In genomic region chr4:142060455-142061378, GRCm38 (mm10) we compare ENCODE assay signal across 8 mouse cellular contexts. TPM values are rescaled to one million over a fixed set of nuclear protein-coding genes. Genes with fewer than 3 reads are reported as not detected.
DNase-seq lines count a peak whose midpoint lies in the region; ATAC-seq and TF ChIP-seq lines count a peak whose summit lies in the region.

No protein-coding gene starts in this region.

- TF ChIP-seq POLR2A in ES-Bruce4 (IDR thresholded peaks at IDR 0.05; ENCODE audit: insufficient read depth, low read length), result no peak

- no peak for TF ChIP-seq CTCF in ES-Bruce4 (IDR thresholded peaks at IDR 0.05; ENCODE audit: low read depth, low read length)
- no peak for TF ChIP-seq CTCF in hindbrain, postnatal 0 days (IDR thresholded peaks at IDR 0.05; ENCODE audit: low read depth)

- TF ChIP-seq EP300 in ES-Bruce4 (IDR thresholded peaks at IDR 0.05; ENCODE audit: insufficient read depth, low read depth, low read length), result peak; percentile 43; the same call in 1 of the 2 replicates

- no peaks in the 10 kb centered on the region for H3K27me3 ChIP-seq in ES-Bruce4 (ENCODE audit: control insufficient read depth, insufficient read depth, low read length, poor library complexity, severe bottlenecking)
- H3K27me3 ChIP-seq in embryonic facial prominence, embryonic 15.5 days, result no peaks in the 10 kb centered on the region
- H3K27me3 ChIP-seq in hindbrain, postnatal 0 days (ENCODE audit: insufficient read depth, low read length), result no peaks in the 10 kb centered on the region
- H3K27me3 ChIP-seq in neural tube, embryonic 15.5 days (replicated peaks), result no peaks in the 10 kb centered on the region

- peak overlapping the region; percentile 63 for H3K27ac ChIP-seq in ES-Bruce4 (ENCODE audit: insufficient read depth, low read length)
- 0 out of 2 replicates have a peak overlapping the region, but pooled peaks have one; percentile 1 for H3K27ac ChIP-seq in embryonic facial prominence, embryonic 15.5 days (replicated peaks)
- H3K27ac ChIP-seq in hindbrain, postnatal 0 days, result peak overlapping the region; percentile 57; the same call in 1 of the 2 replicates
- no peak overlapping the region for H3K27ac ChIP-seq in neural tube, embryonic 15.5 days (replicated peaks)

- no peak overlapping the region for H3K4me2 ChIP-seq in embryonic facial prominence, embryonic 15.5 days (replicated peaks)
- no peak overlapping the region for H3K4me2 ChIP-seq in hindbrain, postnatal 0 days (ENCODE audit: low read depth, low read length)
- no peak overlapping the region for H3K4me2 ChIP-seq in neural tube, embryonic 15.5 days

- no peak overlapping the region for H3K4me3 ChIP-seq in ES-Bruce4 (ENCODE audit: low read depth, low read length)
- H3K4me3 ChIP-seq in embryonic facial prominence, embryonic 15.5 days (replicated peaks), result no peak overlapping the region
- no peak overlapping the region for H3K4me3 ChIP-seq in hindbrain, postnatal 0 days (ENCODE audit: low read length)
- H3K4me3 ChIP-seq in neural tube, embryonic 15.5 days (replicated peaks), result no peak overlapping the region

- ATAC-seq in embryonic facial prominence, embryonic 15.5 days (ENCODE audit: insufficient number of reproducible peaks, low FRiP score, low TSS enrichment, low read depth), result no peak
- peak; percentile 76 for ATAC-seq in hindbrain, postnatal 0 days
- no peak for ATAC-seq in neural tube, embryonic 15.5 days (ENCODE audit: low FRiP score)

- peaks cover 25% of the 10 kb centered on the region for H3K4me1 ChIP-seq in ES-Bruce4 (ENCODE audit: control insufficient read depth, insufficient read depth, low read length)
- H3K4me1 ChIP-seq in embryonic facial prominence, embryonic 15.5 days, result peaks cover 30% of the 10 kb centered on the region
- peaks cover 7% of the 10 kb centered on the region; the same call in 1 of the 2 replicates for H3K4me1 ChIP-seq in hindbrain, postnatal 0 days (ENCODE audit: insufficient read depth, low read length)
- peaks cover 19% of the 10 kb centered on the region for H3K4me1 ChIP-seq in neural tube, embryonic 15.5 days

- peak; percentile 25 for DNase-seq in adrenal gland, postnatal 25 days
- no peak for DNase-seq in adrenal gland, adult 8-10 months
- peak; percentile 86 for DNase-seq in hindbrain, postnatal 0 days (ENCODE audit: low spot score)
- no peak for DNase-seq in thymus, postnatal 4 days
- no peak for DNase-seq in urinary bladder, postnatal 4 days (ENCODE audit: low spot score in 2 of 2)

- 63% methylated on average over 18 of the region's 18 CpGs for WGBS in embryonic facial prominence, embryonic 15.5 days
- WGBS in hindbrain, postnatal 0 days, result 56% methylated on average over 18 of the region's 18 CpGs
- 39% methylated on average over 18 of the region's 18 CpGs for WGBS in neural tube, embryonic 15.5 days

- H3K9me3 ChIP-seq in ES-Bruce4 (replicated peaks; ENCODE audit: control insufficient read depth, insufficient read depth, low read length, poor library complexity, severe bottlenecking), result no peaks in the 10 kb centered on the region
- no peaks in the 10 kb centered on the region for H3K9me3 ChIP-seq in embryonic facial prominence, embryonic 15.5 days (replicated peaks)
- no peaks in the 10 kb centered on the region for H3K9me3 ChIP-seq in hindbrain, postnatal 0 days (ENCODE audit: low read length)
- no peaks in the 10 kb centered on the region for H3K9me3 ChIP-seq in neural tube, embryonic 15.5 days (replicated peaks)

- no peaks in the 10 kb centered on the region for H3K36me3 ChIP-seq in ES-Bruce4 (ENCODE audit: control insufficient read depth, insufficient read depth, low read length, poor library complexity, severe bottlenecking)
- no peaks in the 10 kb centered on the region for H3K36me3 ChIP-seq in embryonic facial prominence, embryonic 15.5 days
- H3K36me3 ChIP-seq in hindbrain, postnatal 0 days (ENCODE audit: insufficient read depth, low read length), result no peaks in the 10 kb centered on the region
- H3K36me3 ChIP-seq in neural tube, embryonic 15.5 days, result no peaks in the 10 kb centered on the region

- no peak overlapping the region for H3K9ac ChIP-seq in ES-Bruce4 (ENCODE audit: low read depth, poor library complexity, severe bottlenecking)
- no peak overlapping the region for H3K9ac ChIP-seq in embryonic facial prominence, embryonic 15.5 days
- H3K9ac ChIP-seq in hindbrain, postnatal 0 days (replicated peaks; ENCODE audit: low read length), result no peak overlapping the region
- no peak overlapping the region for H3K9ac ChIP-seq in neural tube, embryonic 15.5 days (replicated peaks)

RNA-seq across cellular contexts. Expression of gene Tmem51, which starts 23.4 kb away (rescaled TPM):
- total RNA-seq in adrenal gland, postnatal 25 days (2021), result 1.8 and 5.2 TPM in 2 replicates
- 1 to 10 TPM; 3.6 to 5.7 (median 4.7) TPM for total RNA-seq in adrenal gland, adult 8-10 months (2022)
- 16.8 and 18.9 TPM in 2 replicates for polyA plus RNA-seq in ES-Bruce4 (2011; ENCODE audit: insufficient read depth, insufficient read length, low read depth, missing spikeins)
- 18.3 and 20.2 TPM in 2 replicates for polyA plus RNA-seq in embryonic facial prominence, embryonic 15.5 days (2015; fragmentation: Nextera tagmentation; extraction: Ambion mirVana)
- total RNA-seq in hindbrain, postnatal 0 days (2014; rRNA removed), result 7.5 and 7.6 TPM in 2 replicates
- 7.8 and 8.6 TPM in 2 replicates for polyA plus RNA-seq in hindbrain, postnatal 0 days (2015; fragmentation: Nextera tagmentation; extraction: Ambion mirVana)
- polyA plus RNA-seq in neural tube, embryonic 15.5 days (2015; fragmentation: Nextera tagmentation; extraction: Ambion mirVana), result 5.9 and 11.0 TPM in 2 replicates

RNA-seq across cellular contexts. Expression of gene Fhad1, which starts 45.8 kb away (rescaled TPM):
- 0.91 TPM in 1 of 2 replicates, not detected in the other for total RNA-seq in adrenal gland, postnatal 25 days (2021)
- 1 to 10 TPM in 2 of 4 experiments, under 1 TPM in 2; 0.32 to 1.9 (median 1.1) TPM for total RNA-seq in adrenal gland, adult 8-10 months (2022)
- 1.5 and 2.1 TPM in 2 replicates for polyA plus RNA-seq in ES-Bruce4 (2011; ENCODE audit: insufficient read depth, insufficient read length, low read depth, missing spikeins)
- polyA plus RNA-seq in embryonic facial prominence, embryonic 15.5 days (2015; fragmentation: Nextera tagmentation; extraction: Ambion mirVana), result 7.8 and 9.0 TPM in 2 replicates
- total RNA-seq in hindbrain, postnatal 0 days (2014; rRNA removed), result 2.0 and 16.9 TPM in 2 replicates
- 5.8 and 7.5 TPM in 2 replicates for polyA plus RNA-seq in hindbrain, postnatal 0 days (2015; fragmentation: Nextera tagmentation; extraction: Ambion mirVana)
- 4.5 and 4.8 TPM in 2 replicates for polyA plus RNA-seq in neural tube, embryonic 15.5 days (2015; fragmentation: Nextera tagmentation; extraction: Ambion mirVana)

Comparison
In these comparisons a context has a peak if more than half of its experiments do, and no peak if none do; other contexts are left out.
1. DNase-seq: peak in adrenal gland, postnatal 25 days (single experiment) and hindbrain, postnatal 0 days (single experiment); none in adrenal gland, adult 8-10 months (single experiment), thymus, postnatal 4 days (single experiment) and urinary bladder, postnatal 4 days (0 of 2).